Mouse (Mus musculus) layer of hippocampus, adult 2 months (tissue): Measurements from ENCODE around the gene Ror2. TPM values are rescaled to one million over a fixed set of nuclear protein-coding genes. Genes with fewer than 3 reads are reported as not detected.
A peak's percentile ranks its signal among the peaks of the same experiment; 100 is the strongest.
"Not testable (repeated sequence)": the region's sequence is repeated elsewhere in the genome, so short reads cannot be mapped to it uniquely, and the experiment has no call there.

Experiments used
- DNase-seq, 2 experiments: peaks; one replicate each; pipeline ENCODE4 v3.0.0; 2022; ENCODE audit warnings: low spot score in 2 of 2
- H3K27ac ChIP-seq: fragments of 200-600 bp; 2 replicates; pipeline ENCODE4 v1.8.1; 2022
- H3K4me3 ChIP-seq: fragments of 200-600 bp; 2 replicates; pipeline ENCODE4 v1.8.1; 2022; ENCODE audit warnings: mild to moderate bottlenecking
- CTCF ChIP-seq: fragments of 200-600 bp; conservative IDR thresholded peaks from 2 replicates; pipeline ENCODE4 v1.8.1; 2022; ENCODE audit warnings: antibody characterized with exemption, mild to moderate bottlenecking, moderate library complexity
- long read RNA-seq, 2 experiments: library from polyadenylated mRNA; stranded (forward); transcript quantifications; one replicate each; pipeline ENCODE4 v2.0.0; 2021; ENCODE audit warnings: borderline mapping rate in 2 of 2
- total RNA-seq, 2 experiments: library from RNA; stranded (reverse); gene quantifications; 2 replicates each; pipeline ENCODE4 v1.2.3; 2021

Ror2 gene
- 1 to 10 TPM in 1 of 2 experiments, under 1 TPM in 1; 0.90 to 1.3 TPM for total RNA-seq
- long read RNA-seq, experiment 1 = 0 reads
- long read RNA-seq, experiment 2, partial matches to known transcripts = 0 of 2 reads
- long read RNA-seq, experiment 2, other reads (novel, unspliced or antisense) = 0 of 2 reads

- DNase-seq = no peak
- peak; percentile 63 for TF ChIP-seq CTCF
- Histone ChIP-seq H3K27ac (no peak within 1 kb of the TSS), H3K4me3 (peak within 1 kb of the TSS; percentile 45)
Observed at GRCm38 (mm10) chr13:53285756-53286361, at the start of gene Ror2. TSS of gene Ror2 (minus strand) at chr13:53286124.

- Histone ChIP-seq H3K27ac (no peak overlapping the region), H3K4me3 (no peak overlapping the region)
- no peak for TF ChIP-seq CTCF
- no peak for DNase-seq
Observed at GRCm38 (mm10) chr13:53333769-53334168, 47.8 kb upstream of the Ror2 start.

- no peak for DNase-seq
- H3K4me3 ChIP-seq = no peak overlapping the region
- TF ChIP-seq CTCF = no peak
- H3K27ac ChIP-seq = no peak overlapping the region
Observed at GRCm38 (mm10) chr13:53330246-53330645, 44.3 kb upstream of the Ror2 start.

- Histone ChIP-seq H3K4me3 (no peak overlapping the region), H3K27ac (no peak overlapping the region)
- DNase-seq = no peak
- TF ChIP-seq CTCF = no peak
Observed at GRCm38 (mm10) chr13:53325531-53325930, 39.6 kb upstream of the Ror2 start.

- DNase-seq = no peak
- H3K27ac ChIP-seq = no peak overlapping the region
- no peak for TF ChIP-seq CTCF
- H3K4me3 ChIP-seq = no peak overlapping the region
Observed at GRCm38 (mm10) chr13:53323661-53324060, 37.7 kb upstream of the Ror2 start.

- no peak for DNase-seq
- no peak overlapping the region for H3K4me3 ChIP-seq
- H3K27ac ChIP-seq = no peak overlapping the region
- TF ChIP-seq CTCF = no peak
Observed at GRCm38 (mm10) chr13:53320899-53321298, 35.0 kb upstream of the Ror2 start.

- Histone ChIP-seq H3K27ac (no peak overlapping the region), H3K4me3 (no peak overlapping the region)
- TF ChIP-seq CTCF = no peak
- no peak for DNase-seq
Observed at GRCm38 (mm10) chr13:53316515-53317295, 30.8 kb upstream of the Ror2 start.

GRCm38 (mm10) chr13:53315757-53316156, 29.8 kb upstream of the Ror2 start:
- not testable (repeated sequence) for DNase-seq, H3K4me3 ChIP-seq, H3K27ac ChIP-seq
- peak; percentile 58 for TF ChIP-seq CTCF

- no peak overlapping the region for H3K27ac ChIP-seq
- H3K4me3 ChIP-seq = no peak overlapping the region
- no peak for TF ChIP-seq CTCF
- DNase-seq = no peak
Observed at GRCm38 (mm10) chr13:53310442-53310841, 24.5 kb upstream of the Ror2 start.

- peak overlapping the region; percentile 40 for H3K4me3 ChIP-seq
- DNase-seq = peak; percentile 36 to 54
- TF ChIP-seq CTCF = peak; percentile 56
- H3K27ac ChIP-seq = no peak overlapping the region
Observed at GRCm38 (mm10) chr13:53309661-53310160, 23.8 kb upstream of the Ror2 start.

- H3K4me3 ChIP-seq = peak overlapping the region; percentile 40; the same call in 1 of the 2 replicates
- TF ChIP-seq CTCF = no peak
- no peak for DNase-seq
- H3K27ac ChIP-seq = no peak overlapping the region
Observed at GRCm38 (mm10) chr13:53309148-53309547, 23.2 kb upstream of the Ror2 start.

GRCm38 (mm10) chr13:53306836-53307235, 20.9 kb upstream of the Ror2 start:
- DNase-seq = no peak
- TF ChIP-seq CTCF = peak; percentile 23; the same call in 1 of the 2 replicates
- no peak overlapping the region for H3K4me3 ChIP-seq
- H3K27ac ChIP-seq = no peak overlapping the region

- H3K4me3 ChIP-seq = no peak overlapping the region
- no peak for DNase-seq
- no peak overlapping the region for H3K27ac ChIP-seq
- TF ChIP-seq CTCF = no peak
Observed at GRCm38 (mm10) chr13:53305256-53305655, 19.3 kb upstream of the Ror2 start.
